Mouse (Mus musculus) kidney, postnatal 0 days (tissue): ENCODE measurements around the gene Fam120b. TPM values are rescaled to one million over a fixed set of nuclear protein-coding genes. Genes with fewer than 3 reads are reported as not detected.

ENCODE experiments used
- ATAC-seq: fragments of 200-750 bp; cut with Nextera tagmentation; replicated peaks from 2 replicates; pipeline ENCODE4 v1.8.0; 2017; ENCODE audit warnings: low read depth, moderate number of reproducible peaks, moderate TSS enrichment, moderate library complexity; ENCODE audit not compliant: low FRiP score
- DNase-seq: peaks from one replicate; pipeline ENCODE4 v3.0.0-alpha.2; 2016; ENCODE audit warnings: low spot score
- H3K27ac ChIP-seq: fragments of 300-500 bp; sonication (generic); 2 replicates; pipeline ENCODE4 v1.5.1; 2014; ENCODE audit warnings: mild to moderate bottlenecking
- H3K27me3 ChIP-seq: fragments of 300-500 bp; sonication (generic); 2 replicates; pipeline ENCODE4 v1.6.1; 2014; ENCODE audit warnings: low read length, mixed read lengths; ENCODE audit not compliant: insufficient read depth
- H3K36me3 ChIP-seq: fragments of 300-500 bp; sonication (generic); 2 replicates; pipeline ENCODE4 v1.6.1; 2014; ENCODE audit warnings: low read length, mixed read lengths; ENCODE audit not compliant: insufficient read depth
- H3K4me1 ChIP-seq: fragments of 300-500 bp; sonication (generic); replicated peaks from 2 replicates; pipeline ENCODE4 v1.6.1; 2014; ENCODE audit warnings: antibody characterized with exemption, low read length, mixed read lengths; ENCODE audit not compliant: insufficient read depth
- H3K4me2 ChIP-seq: fragments of 300-500 bp; sonication (generic); 2 replicates; pipeline ENCODE4 v1.6.1; 2014; ENCODE audit warnings: mild to moderate bottlenecking, low read length, moderate library complexity, mixed read lengths
- H3K4me3 ChIP-seq: fragments of 300-500 bp; sonication (generic); replicated peaks from 2 replicates; pipeline ENCODE4 v1.5.1; 2014; ENCODE audit warnings: low read depth, low read length
- H3K9ac ChIP-seq: fragments of 300-500 bp; sonication (generic); 2 replicates; pipeline ENCODE4 v1.6.1; 2014; ENCODE audit warnings: low read depth, low read length
- H3K9me3 ChIP-seq: fragments of 300-500 bp; sonication (generic); replicated peaks from 2 replicates; pipeline ENCODE4 v1.6.1; 2016; ENCODE audit warnings: low read length, inconsistent platforms, mixed read lengths
- CTCF ChIP-seq: IDR thresholded peaks from 2 replicates; pipeline ENCODE4 v1.5.1; 2016; ENCODE audit warnings: antibody characterized with exemption, low read depth, mild to moderate bottlenecking, moderate library complexity
- WGBS: fragments of 180-500 bp; shearing (Covaris S2); extraction: QIAGEN DNeasy Blood & Tissue Kit; methylation state at CpG from one replicate; pipeline ENCODE4 v1.1.7; 2014; 5-methylcytosine and 5-hydroxymethylcytosine counted together
- polyA plus RNA-seq: library from polyadenylated mRNA; unstranded; fragments of >200 nt; fragmentation: Nextera tagmentation; extraction: Ambion mirVana; gene quantifications from 2 replicates; pipeline ENCODE4 v1.2.1, GENCODE M21; 2015

Gene Fam120b
- polyA plus RNA-seq, 1 experiment from 2014 or later: 18.4 TPM

- no peak for DNase-seq
These were observed 38.9 kb upstream of the Fam120b start for GRCm38 (mm10) chr17:15357071-15357470.

GRCm38 (mm10) chr17:15363656-15364055 is 32.3 kb upstream of the Fam120b start:
- Histone ChIP-seq H3K4me2 (no peak overlapping the region), H3K36me3 (no peaks in the 10 kb centered on the region), H3K4me3 (no peak overlapping the region), H3K9ac (no peak overlapping the region), H3K9me3 (no peaks in the 10 kb centered on the region), H3K27ac (no peak overlapping the region), H3K4me1 (no peaks in the 10 kb centered on the region), H3K27me3 (no peaks in the 10 kb centered on the region)
- 55% methylated on average over 3 of the region's 3 CpGs for WGBS
- DNase-seq (no peak), ATAC-seq (no peak)
- no peak for TF ChIP-seq CTCF

More at GRCm38 (mm10) chr17:15357071-15357470, 38.9 kb upstream of the Fam120b start:
- 68% methylated on average over 3 of the region's 3 CpGs for WGBS
- H3K27ac ChIP-seq: no peak overlapping the region
- TF ChIP-seq CTCF: no peak
- no peaks in the 10 kb centered on the region for H3K27me3 ChIP-seq
- H3K4me2 ChIP-seq: no peak overlapping the region
- H3K36me3 ChIP-seq: no peaks in the 10 kb centered on the region
- no peaks in the 10 kb centered on the region for H3K4me1 ChIP-seq
- H3K4me3 ChIP-seq: no peak overlapping the region
- no peak for ATAC-seq
- H3K9me3 ChIP-seq: no peaks in the 10 kb centered on the region
- no peak overlapping the region for H3K9ac ChIP-seq

- H3K27me3 ChIP-seq: no peaks in the 10 kb centered on the region
- no peak overlapping the region for H3K4me3 ChIP-seq
- no peak for TF ChIP-seq CTCF
- H3K36me3 ChIP-seq: peaks cover 6% of the 10 kb centered on the region; the same call in 1 of the 2 replicates
- H3K9me3 ChIP-seq: no peaks in the 10 kb centered on the region
- H3K4me1 ChIP-seq: no peaks in the 10 kb centered on the region
- H3K9ac ChIP-seq: no peak overlapping the region
- ATAC-seq: no peak
- H3K4me2 ChIP-seq: no peak overlapping the region
- WGBS: 72% methylated on average over 5 of the region's 5 CpGs
- no peak overlapping the region for H3K27ac ChIP-seq
- DNase-seq: peak; percentile 3
These were observed 30.4 kb upstream of the Fam120b start for GRCm38 (mm10) chr17:15365650-15366049.

DNA sequence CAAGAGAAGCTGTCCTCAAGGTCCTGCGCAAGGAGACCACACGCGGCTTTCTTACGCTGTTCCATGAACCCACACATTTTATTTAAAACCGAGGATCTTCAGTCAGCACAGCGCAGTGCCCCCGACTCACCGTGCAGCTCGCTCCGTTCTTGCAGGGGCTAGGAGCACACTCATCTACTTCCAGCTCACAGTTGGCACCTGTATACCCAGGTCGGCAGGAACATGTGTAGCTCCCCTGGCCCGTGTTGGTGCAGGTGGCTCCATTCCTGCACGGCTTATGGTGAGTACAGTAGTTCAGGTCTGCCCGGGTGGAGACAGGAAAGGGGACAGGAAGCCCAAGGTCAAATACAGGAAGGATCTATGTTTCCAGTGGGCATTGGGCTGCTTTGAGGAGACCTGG is 25.6 kb upstream of the Fam120b start:
- ATAC-seq: no peak
- no peak for TF ChIP-seq CTCF
- WGBS: 90% methylated on average over 14 of the region's 14 CpGs
- no peaks in the 10 kb centered on the region for H3K27me3 ChIP-seq
- H3K4me3 ChIP-seq: no peak overlapping the region
- no peak overlapping the region for H3K9ac ChIP-seq
- H3K4me2 ChIP-seq: no peak overlapping the region
- no peaks in the 10 kb centered on the region for H3K9me3 ChIP-seq
- no peak overlapping the region for H3K27ac ChIP-seq
- DNase-seq: no peak
- H3K4me1 ChIP-seq: peaks cover 8% of the 10 kb centered on the region
- peaks cover 6% of the 10 kb centered on the region; the same call in 1 of the 2 replicates for H3K36me3 ChIP-seq

DNA sequence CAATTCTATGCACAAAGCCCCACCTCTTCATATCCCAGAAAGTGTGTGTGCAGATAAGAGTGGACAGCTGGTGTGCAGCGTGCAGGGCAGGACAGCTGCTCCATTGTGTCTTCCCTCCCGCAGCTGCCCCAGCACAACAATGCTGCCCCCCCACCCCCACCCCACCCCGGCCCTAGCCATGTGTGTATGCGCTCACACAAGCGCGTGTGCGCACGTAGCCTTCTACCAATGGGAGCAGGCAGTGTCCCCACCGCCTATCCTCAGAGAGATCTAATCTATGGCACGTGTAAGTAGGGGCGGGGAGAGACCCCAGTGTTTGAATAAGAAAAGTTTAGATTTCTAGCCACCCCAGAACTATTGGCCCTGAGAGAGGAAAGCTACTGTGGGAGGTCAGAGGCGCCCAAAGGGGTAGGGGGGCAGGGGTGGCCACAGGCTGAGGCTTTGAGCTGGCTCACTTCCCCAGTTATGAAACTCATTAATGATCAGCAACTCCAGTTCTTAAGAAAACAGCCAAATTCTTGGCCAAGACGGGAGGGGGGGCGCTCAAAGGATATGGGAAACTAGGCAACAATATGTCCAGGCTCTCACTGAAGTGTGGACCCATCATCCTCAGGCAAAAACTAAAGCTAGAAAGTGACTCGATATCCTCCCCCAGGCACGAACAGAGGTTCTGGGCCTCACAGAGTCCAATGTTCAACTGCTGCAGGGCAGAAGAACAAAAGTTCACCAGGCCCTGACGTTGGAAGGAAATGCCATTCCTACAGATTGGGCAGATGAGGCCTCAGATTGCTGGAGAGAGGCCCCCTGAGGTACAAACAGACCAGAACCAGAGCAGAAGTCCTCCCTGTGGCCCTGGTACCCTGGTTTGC is 23.8 kb upstream of the Fam120b start:
- no peak overlapping the region; the same call in 1 of the 2 replicates for H3K27ac ChIP-seq
- ATAC-seq: no peak
- H3K4me1 ChIP-seq: peaks cover 8% of the 10 kb centered on the region
- no peak overlapping the region; the same call in 1 of the 2 replicates for H3K9ac ChIP-seq
- peak; percentile 5 for DNase-seq
- no peaks in the 10 kb centered on the region for H3K27me3 ChIP-seq
- H3K36me3 ChIP-seq: peaks cover 6% of the 10 kb centered on the region; the same call in 1 of the 2 replicates
- no peaks in the 10 kb centered on the region for H3K9me3 ChIP-seq
- no peak for TF ChIP-seq CTCF
- H3K4me2 ChIP-seq: peak overlapping the region; percentile 71
- WGBS: 39% methylated on average over 17 of the region's 17 CpGs
- H3K4me3 ChIP-seq: peak overlapping the region; percentile 76

DNA sequence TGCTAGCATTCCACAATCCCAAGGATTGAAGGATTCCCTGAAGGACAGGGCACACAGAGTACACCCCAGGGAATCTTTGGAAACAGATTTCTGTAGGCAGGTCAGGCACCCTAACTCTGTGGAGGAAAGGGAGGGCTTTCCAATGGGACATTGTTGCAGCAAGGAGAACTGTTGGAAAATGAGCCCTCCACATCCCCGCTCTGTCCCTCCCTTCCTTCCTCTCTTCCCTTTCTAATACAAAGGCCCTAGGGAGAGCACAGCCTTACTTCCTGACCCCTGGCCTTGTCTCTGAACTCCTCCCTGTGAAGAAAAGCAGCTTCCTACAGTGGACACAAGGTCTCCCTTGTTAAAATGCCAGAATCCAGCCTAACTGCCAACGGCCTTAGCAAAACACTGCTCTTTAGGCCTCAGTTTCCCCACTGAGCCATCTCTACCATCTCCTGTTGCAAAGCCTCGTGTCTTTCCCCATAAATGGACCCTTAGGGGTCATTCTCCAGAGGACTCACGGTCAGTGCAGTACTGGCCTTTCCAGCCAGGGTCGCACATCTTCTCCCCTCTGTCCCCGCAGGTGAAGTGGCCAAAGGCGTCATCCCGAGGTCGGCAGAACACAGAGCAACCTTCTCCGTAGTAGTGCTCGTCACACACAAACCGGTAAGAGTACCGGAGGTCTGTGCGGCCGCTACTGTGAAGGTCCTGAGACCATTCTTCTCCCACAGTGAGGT is 22.9 kb upstream of the Fam120b start:
- no peaks in the 10 kb centered on the region for H3K9me3 ChIP-seq
- WGBS: 57% methylated on average over 15 of the region's 15 CpGs
- peak overlapping the region; percentile 71 for H3K4me2 ChIP-seq
- DNase-seq: peak; percentile 29
- peak overlapping the region; percentile 76 for H3K4me3 ChIP-seq
- H3K27me3 ChIP-seq: no peaks in the 10 kb centered on the region
- peaks cover 8% of the 10 kb centered on the region for H3K4me1 ChIP-seq
- peaks cover 6% of the 10 kb centered on the region; the same call in 1 of the 2 replicates for H3K36me3 ChIP-seq
- no peak for TF ChIP-seq CTCF
- H3K9ac ChIP-seq: no peak overlapping the region; the same call in 1 of the 2 replicates
- ATAC-seq: no peak
- no peak overlapping the region; the same call in 1 of the 2 replicates for H3K27ac ChIP-seq
